Mouse (Mus musculus) ES-E14 (cell line): ENCODE results near the gene Tmem140. TPM values are rescaled to one million over a fixed set of nuclear protein-coding genes. Genes with fewer than 3 reads are reported as not detected.
A peak's percentile ranks its signal among the peaks of the same experiment; 100 is the strongest.

Source experiments
- DNase-seq: peaks from one replicate; pipeline ENCODE4 v3.0.0-alpha.2; 2013; ENCODE audit warnings: low read depth, low spot score
- H3K27ac ChIP-seq: 2 replicates; pipeline ENCODE4 v1.5.1; 2012; ENCODE audit warnings: low read depth, mild to moderate bottlenecking, low read length, moderate library complexity, mixed read lengths; ENCODE audit not compliant: poor library complexity, insufficient read depth, severe bottlenecking
- H3K36me3 ChIP-seq: 2 replicates; pipeline ENCODE4 v1.6.1; 2012; ENCODE audit warnings: mild to moderate bottlenecking, low read length, moderate library complexity, mixed read lengths; ENCODE audit not compliant: control insufficient read depth, poor library complexity, insufficient read depth, severe bottlenecking
- H3K4me1 ChIP-seq, 2 experiments: fragments of 150-350 bp in 1 of 2; sonication (generic) in 1 of 2; 2 replicates each; pipeline ENCODE4 v1.6.1; 2012; ENCODE audit warnings: low read length in 2 of 2, mild to moderate bottlenecking in 1 of 2, mixed read lengths in 1 of 2; ENCODE audit not compliant: control insufficient read depth in 2 of 2, insufficient read depth in 2 of 2, poor library complexity in 1 of 2
- H3K4me3 ChIP-seq, 2 experiments: fragments of 150-350 bp in 1 of 2; sonication (generic) in 1 of 2; 2 replicates each; pipeline ENCODE4 v1.5.1; 2012; ENCODE audit warnings: low read length in 2 of 2, low read depth in 1 of 2, mild to moderate bottlenecking in 1 of 2, mixed read lengths in 1 of 2; ENCODE audit not compliant: insufficient read depth in 1 of 2, poor library complexity in 1 of 2, severe bottlenecking in 1 of 2
- H3K9ac ChIP-seq: 2 replicates; pipeline ENCODE4 v1.6.1; 2012; ENCODE audit warnings: low read depth, mild to moderate bottlenecking, low read length, mixed read lengths; ENCODE audit not compliant: poor library complexity, insufficient read depth, severe bottlenecking
- H3K9me3 ChIP-seq: fragments of 150-350 bp; sonication (generic); 2 replicates; pipeline ENCODE4 v1.6.1; 2012; ENCODE audit warnings: low read depth, mild to moderate bottlenecking, low read length; ENCODE audit not compliant: control insufficient read depth, insufficient read depth
- CHD2 ChIP-seq: IDR thresholded peaks from 2 replicates; pipeline ENCODE4 v1.6.1; 2014; ENCODE audit warnings: mild to moderate bottlenecking, low read depth, low read length, inconsistent platforms
- HCFC1 ChIP-seq: IDR thresholded peaks from 2 replicates; pipeline ENCODE4 v1.6.1; 2012; ENCODE audit warnings: low read length, inconsistent platforms, borderline replicate concordance; ENCODE audit not compliant: insufficient read depth
- MAFK ChIP-seq: IDR thresholded peaks from 2 replicates; pipeline ENCODE4 v1.6.1; 2014; ENCODE audit warnings: mild to moderate bottlenecking, low read depth, low read length, inconsistent platforms; ENCODE audit not compliant: insufficient read depth
- ZC3H11A ChIP-seq: IDR thresholded peaks from 2 replicates; pipeline ENCODE4 v1.6.1; 2012; ENCODE audit warnings: low read depth, mild to moderate bottlenecking, inconsistent platforms, low read length, borderline replicate concordance
- ZNF384 ChIP-seq: IDR thresholded peaks from 2 replicates; pipeline ENCODE4 v1.6.1; 2012; ENCODE audit warnings: low read depth, low read length, inconsistent platforms
- in situ Hi-C, 2 experiments: fragments of 600-800 bp; cut with MboI; formaldehyde crosslinking; loops; one replicate each; pipeline ENCODE4 v1.15.1; 2025; ENCODE audit warnings: low sequenced_read_pairs in 2 of 2, inconsistent platforms in 1 of 2; ENCODE audit not compliant: unreplicated experiment in 2 of 2
- total RNA-seq: library from RNA; depleted of rRNA; stranded (reverse); fragments of 300-350 nt; gene quantifications from 2 replicates; pipeline ENCODE4 v1.2.3, GENCODE M21; 2012

Gene Tmem140
- total RNA-seq, 1 experiment, result 1.8 TPM

DNA sequence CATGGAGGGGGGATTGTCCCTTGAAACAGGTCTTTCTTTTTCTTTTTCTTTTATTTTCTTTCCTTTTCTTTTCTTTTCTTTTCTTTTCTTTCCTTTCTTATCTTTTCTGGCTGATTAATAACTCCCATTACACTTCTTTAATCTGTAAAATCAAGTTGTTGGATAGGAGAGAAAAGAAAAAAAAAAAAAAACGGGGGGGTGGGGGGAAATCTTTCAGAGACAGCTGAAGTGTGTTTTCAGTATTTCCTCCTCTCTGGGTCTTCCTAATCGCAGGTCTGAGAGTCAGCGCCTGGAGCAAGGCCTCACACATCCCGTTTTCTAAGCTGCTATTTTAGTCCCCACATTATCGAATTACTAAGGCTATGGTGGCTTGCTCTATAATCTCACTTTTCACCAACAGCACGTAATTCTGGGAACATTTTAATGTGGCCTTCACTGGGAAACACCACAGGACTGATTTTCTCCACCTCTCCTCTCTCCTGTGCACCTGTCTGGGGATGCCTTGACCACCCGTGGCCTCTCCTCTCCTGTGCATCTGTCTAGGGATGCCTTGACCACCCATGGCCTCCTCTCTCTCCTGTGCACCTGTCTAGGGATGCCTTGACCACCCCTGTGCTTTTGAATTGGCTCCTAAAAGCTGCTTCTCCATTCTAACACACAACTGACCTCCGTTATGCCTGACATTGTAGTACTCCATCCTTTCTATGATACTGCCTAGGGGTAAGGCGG is 1.0 kb downstream of the Tmem140 start:
- H3K9ac ChIP-seq, result no peak overlapping the region
- peaks cover 2 to 20% of the 10 kb centered on the region in 2 experiments; a peak in 3 of 4 replicates for H3K4me1 ChIP-seq
- DNase-seq, result no peak
- H3K27ac ChIP-seq, result no peak overlapping the region
- no peaks in the 10 kb centered on the region for H3K36me3 ChIP-seq
- in situ Hi-C loops, result no loop called here
- TF ChIP-seq MAFK (no peak), HCFC1 (no peak), ZC3H11A (no peak), CHD2 (no peak), ZNF384 (no peak)
- H3K9me3 ChIP-seq, result no peaks in the 10 kb centered on the region
- H3K4me3 ChIP-seq, result no peak overlapping the region

DNA sequence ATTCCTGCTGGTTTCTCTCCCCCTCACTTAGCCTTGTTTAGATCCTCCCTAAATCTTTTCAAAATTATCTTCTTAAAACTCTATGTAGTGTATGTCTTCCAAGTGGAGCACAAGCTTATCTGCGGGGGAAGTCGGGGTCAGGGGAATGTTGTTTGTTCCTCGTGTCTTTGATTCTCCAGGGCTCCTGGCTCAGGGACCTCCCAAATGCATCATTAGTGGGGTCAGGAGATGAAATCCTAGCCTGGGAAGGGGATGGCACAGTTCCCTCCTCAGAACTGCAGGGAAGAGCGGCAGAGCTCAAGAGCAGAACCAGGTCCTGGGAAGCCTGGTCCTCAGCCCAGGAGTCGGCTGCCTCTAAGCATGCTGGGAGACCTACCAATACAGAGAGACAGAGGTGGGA is 2.3 kb downstream of the Tmem140 start:
- in situ Hi-C loops, result no loop called here

DNA sequence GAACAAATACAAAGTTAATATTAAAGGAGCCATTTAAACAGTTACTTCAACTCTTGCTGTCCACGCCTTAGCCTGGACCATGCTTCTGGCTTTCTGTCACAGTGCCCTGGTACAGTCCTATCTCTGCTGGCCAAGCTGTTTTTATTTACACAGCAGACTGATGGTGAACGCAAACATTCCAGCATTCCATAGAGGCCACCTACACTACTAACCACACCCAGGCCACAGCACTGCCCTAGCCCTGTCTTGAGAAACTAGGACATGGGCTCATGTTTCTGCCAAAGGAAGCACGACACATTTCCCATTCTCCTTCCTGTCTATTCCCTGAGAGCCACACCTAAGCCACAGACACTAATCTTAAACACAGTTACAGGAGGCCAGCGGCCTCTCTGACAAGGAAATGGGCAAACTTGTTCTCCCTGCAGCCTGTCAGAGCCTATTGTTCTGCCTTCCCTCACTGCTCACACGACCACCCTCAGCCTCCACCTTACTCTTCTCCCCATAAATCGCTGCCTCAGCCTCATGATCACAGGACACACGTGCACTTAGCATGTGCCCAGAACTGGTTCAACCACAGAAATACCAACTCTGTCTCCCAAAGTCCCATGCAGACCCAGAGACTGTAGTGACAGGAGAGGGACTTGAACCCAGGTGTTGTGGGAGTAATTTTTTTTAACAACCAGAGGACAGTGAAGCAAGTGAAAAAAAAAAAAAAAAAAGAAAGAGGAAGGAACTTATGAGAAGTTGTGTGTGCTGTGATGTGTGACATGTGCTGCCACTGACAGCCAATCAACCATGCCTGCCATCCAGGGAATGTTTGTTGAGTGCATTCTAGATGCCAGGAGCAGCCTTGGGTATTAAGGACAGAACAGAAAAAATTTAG is 3.0 kb downstream of the Tmem140 start:
- H3K27ac ChIP-seq, result no peak overlapping the region
- H3K4me3 ChIP-seq, result no peak overlapping the region
- in situ Hi-C loops, result no loop called here
- peaks cover 2 to 26% of the 10 kb centered on the region in 2 experiments; a peak in 3 of 4 replicates for H3K4me1 ChIP-seq
- no peaks in the 10 kb centered on the region for H3K9me3 ChIP-seq
- no peaks in the 10 kb centered on the region for H3K36me3 ChIP-seq
- TF ChIP-seq MAFK (no peak), CHD2 (no peak), ZNF384 (no peak), HCFC1 (no peak), ZC3H11A (no peak)
- no peak overlapping the region for H3K9ac ChIP-seq
- DNase-seq, result no peak

More for the DNA sequence above, 2.3 kb downstream of the Tmem140 start:
- no peak for TF ChIP-seq ZNF384
- no peak for TF ChIP-seq HCFC1
- TF ChIP-seq ZC3H11A, result no peak
- no peak for TF ChIP-seq MAFK
- TF ChIP-seq CHD2, result no peak
- DNase-seq, result no peak
- peaks cover 2 to 25% of the 10 kb centered on the region in 2 experiments; a peak in 3 of 4 replicates for H3K4me1 ChIP-seq
- H3K27ac ChIP-seq, result no peak overlapping the region
- no peaks in the 10 kb centered on the region for H3K9me3 ChIP-seq
- no peaks in the 10 kb centered on the region for H3K36me3 ChIP-seq
- no peak overlapping the region for H3K4me3 ChIP-seq
- H3K9ac ChIP-seq, result no peak overlapping the region

DNA sequence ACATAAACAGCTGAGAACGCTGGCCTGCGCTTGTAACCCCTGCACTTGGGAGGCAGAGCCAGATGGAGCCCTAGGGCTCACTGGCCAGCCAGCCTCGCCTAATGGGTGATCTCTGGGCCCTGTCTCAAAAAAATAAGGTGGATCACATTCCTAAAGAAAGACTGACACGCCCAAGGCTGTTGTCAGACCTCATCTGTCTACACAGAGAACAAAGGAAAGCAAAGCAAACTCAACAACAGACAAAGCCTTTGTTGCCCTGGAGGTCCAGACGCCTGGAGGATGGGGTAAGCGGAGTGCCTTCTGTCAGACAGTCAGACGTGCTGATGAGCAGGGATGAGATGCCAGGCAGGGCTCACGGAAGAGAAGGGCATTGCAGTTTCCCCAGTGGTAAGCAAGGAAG is 3.8 kb downstream of the Tmem140 start:
- no peak for TF ChIP-seq CHD2
- no peak for TF ChIP-seq MAFK
- no peak for TF ChIP-seq HCFC1
- no peak for TF ChIP-seq ZC3H11A
- TF ChIP-seq ZNF384, result peak; percentile 88
- DNase-seq, result peak; percentile 57
- H3K9ac ChIP-seq, result no peak overlapping the region
- no peak overlapping the region for H3K27ac ChIP-seq
- in situ Hi-C loops, result no loop called here
- H3K36me3 ChIP-seq, result no peaks in the 10 kb centered on the region
- peaks cover 2 to 26% of the 10 kb centered on the region in 2 experiments; a peak in 3 of 4 replicates for H3K4me1 ChIP-seq
- no peak overlapping the region for H3K4me3 ChIP-seq
- H3K9me3 ChIP-seq, result no peaks in the 10 kb centered on the region
